Mouse (Mus musculus) left cerebral cortex, adult 2 months (tissue): ENCODE results near the gene Man2a1. TPM values are rescaled to one million over a fixed set of nuclear protein-coding genes. Genes with fewer than 3 reads are reported as not detected.
A peak's percentile ranks its signal among the peaks of the same experiment; 100 is the strongest.

ENCODE experiments used
- DNase-seq, 2 experiments: peaks; one replicate each; pipeline ENCODE4 v3.0.0; 2021 to 2022; ENCODE audit warnings: low spot score in 2 of 2, mixed read lengths in 1 of 2; ENCODE audit errors: extremely low spot score in 1 of 2
- H3K27ac ChIP-seq: fragments of 200-600 bp; 2 replicates; pipeline ENCODE4 v1.8.1; 2022
- H3K4me3 ChIP-seq: fragments of 200-600 bp; 2 replicates; pipeline ENCODE4 v1.8.1; 2022
- CTCF ChIP-seq: fragments of 200-600 bp; IDR thresholded peaks from 2 replicates; pipeline ENCODE4 v1.8.1; 2022; ENCODE audit warnings: antibody characterized with exemption, mild to moderate bottlenecking, moderate library complexity
- intact Hi-C: fragments of 180-260 bp; cut with DNase I; formaldehyde crosslinking; loops from one replicate; pipeline ENCODE4 v1.15.1; 2025
- total RNA-seq, 2 experiments: library from RNA; stranded (reverse); gene quantifications; 2 replicates each; pipeline ENCODE4 v1.2.3; 2021

Gene Man2a1
- total RNA-seq, 2 experiments from 2014 or later, result 18.1 to 19.5 TPM

GRCm38 (mm10) chr17:64604163-64604562 lies 3.6 kb downstream of the Man2a1 start:
- no peak for DNase-seq
- no peak for TF ChIP-seq CTCF
- H3K27ac ChIP-seq, result no peak overlapping the region
- intact Hi-C loops, result loop anchor here (5.0 to 10.0 kb wide), 5 partner anchors 271 to 1029 kb away; partner anchors contain the start of genes A930002H24Rik and Fer
- peak overlapping the region; percentile 14; the same call in 1 of the 2 replicates for H3K4me3 ChIP-seq

- no peak overlapping the region for H3K27ac ChIP-seq
- intact Hi-C loops, result loop anchor here (10.0 kb wide), 3 partner anchors 267 to 1033 kb away; no protein-coding TSS in a partner anchor
- H3K4me3 ChIP-seq, result no peak overlapping the region
- no peak for TF ChIP-seq CTCF
- DNase-seq, result no peak
These were observed 7.7 kb downstream of the Man2a1 start for GRCm38 (mm10) chr17:64608228-64608627.

GRCm38 (mm10) chr17:64608923-64609598 lies 8.5 kb downstream of the Man2a1 start:
- intact Hi-C loops, result loop anchor here (10.0 kb wide), 3 partner anchors 266 to 1034 kb away; no protein-coding TSS in a partner anchor
- no peak for DNase-seq
- no peak overlapping the region for H3K27ac ChIP-seq
- TF ChIP-seq CTCF, result no peak; the same call in 1 of the 2 replicates
- H3K4me3 ChIP-seq, result no peak overlapping the region

GRCm38 (mm10) chr17:64609741-64610140 lies 9.2 kb downstream of the Man2a1 start:
- Histone ChIP-seq H3K27ac (no peak overlapping the region), H3K4me3 (no peak overlapping the region)
- TF ChIP-seq CTCF, result no peak
- no peak for DNase-seq
- intact Hi-C loops, result loop anchor here (10.0 kb wide), 3 partner anchors 265 to 1035 kb away; no protein-coding TSS in a partner anchor

- no peak for TF ChIP-seq CTCF
- intact Hi-C loops, result no loop called here
These were observed 10.9 kb downstream of the Man2a1 start for GRCm38 (mm10) chr17:64611426-64611825.

GRCm38 (mm10) chr17:64612135-64612885 lies 11.8 kb downstream of the Man2a1 start:
- peak overlapping the region; percentile 36; the same call in 1 of the 2 replicates for H3K27ac ChIP-seq
- intact Hi-C loops, result no loop called here
- no peak for DNase-seq
- TF ChIP-seq CTCF, result no peak
- no peak overlapping the region for H3K4me3 ChIP-seq

More at GRCm38 (mm10) chr17:64611426-64611825, 10.9 kb downstream of the Man2a1 start:
- no peak for DNase-seq
- no peak overlapping the region; the same call in 1 of the 2 replicates for H3K27ac ChIP-seq
- no peak overlapping the region for H3K4me3 ChIP-seq

- H3K4me3 ChIP-seq, result no peak overlapping the region
- peak overlapping the region; percentile 12; the same call in 1 of the 2 replicates for H3K27ac ChIP-seq
- no peak for DNase-seq
- no peak for TF ChIP-seq CTCF
- intact Hi-C loops, result no loop called here
These were observed 12.4 kb downstream of the Man2a1 start for GRCm38 (mm10) chr17:64612930-64613329.

- DNase-seq, result no peak
- no peak for TF ChIP-seq CTCF
- no peak overlapping the region for H3K27ac ChIP-seq
- H3K4me3 ChIP-seq, result no peak overlapping the region
- intact Hi-C loops, result no loop called here
These were observed 12.8 kb downstream of the Man2a1 start for GRCm38 (mm10) chr17:64613351-64613750.

- no peak for DNase-seq
- Histone ChIP-seq H3K4me3 (no peak overlapping the region), H3K27ac (no peak overlapping the region)
- intact Hi-C loops, result no loop called here
- no peak for TF ChIP-seq CTCF
These were observed 14.3 kb downstream of the Man2a1 start for GRCm38 (mm10) chr17:64614804-64615203.

- Histone ChIP-seq H3K4me3 (no peak overlapping the region), H3K27ac (no peak overlapping the region)
- no peak for DNase-seq
- TF ChIP-seq CTCF, result no peak
- intact Hi-C loops, result no loop called here
These were observed 14.9 kb downstream of the Man2a1 start for GRCm38 (mm10) chr17:64615420-64615819.

GRCm38 (mm10) chr17:64616259-64616658 lies 15.7 kb downstream of the Man2a1 start:
- no peak for TF ChIP-seq CTCF
- H3K27ac ChIP-seq, result no peak overlapping the region
- intact Hi-C loops, result no loop called here

GRCm38 (mm10) chr17:64617838-64618237 lies 17.3 kb downstream of the Man2a1 start:
- Histone ChIP-seq H3K27ac (no peak overlapping the region), H3K4me3 (no peak overlapping the region)
- DNase-seq, result no peak
- intact Hi-C loops, result no loop called here
- TF ChIP-seq CTCF, result no peak

More at GRCm38 (mm10) chr17:64616259-64616658, 15.7 kb downstream of the Man2a1 start:
- no peak overlapping the region for H3K4me3 ChIP-seq
- DNase-seq, result no peak
